Mouse (Mus musculus): ENCODE data around the gene Il13ra1.

The Il13ra1 gene

GRCm38 (mm10) chrX:36195736-36196525 lies 84.0 kb downstream of the Il13ra1 start, which contains the start of gene Zcchc12:
Gene Zcchc12 (plus strand): TSS chrX:36195904.
- DNase-seq: peak; percentile 66

GRCm38 (mm10) chrX:36209554-36209953 lies 97.6 kb downstream of the Il13ra1 start:
- DNase-seq: no peak

- no peak for DNase-seq
Observed at GRCm38 (mm10) chrX:36211216-36211615, 99.3 kb downstream of the Il13ra1 start.
